Mouse (Mus musculus): ENCODE results near the gene Dock3.

Dock3 gene

DNA sequence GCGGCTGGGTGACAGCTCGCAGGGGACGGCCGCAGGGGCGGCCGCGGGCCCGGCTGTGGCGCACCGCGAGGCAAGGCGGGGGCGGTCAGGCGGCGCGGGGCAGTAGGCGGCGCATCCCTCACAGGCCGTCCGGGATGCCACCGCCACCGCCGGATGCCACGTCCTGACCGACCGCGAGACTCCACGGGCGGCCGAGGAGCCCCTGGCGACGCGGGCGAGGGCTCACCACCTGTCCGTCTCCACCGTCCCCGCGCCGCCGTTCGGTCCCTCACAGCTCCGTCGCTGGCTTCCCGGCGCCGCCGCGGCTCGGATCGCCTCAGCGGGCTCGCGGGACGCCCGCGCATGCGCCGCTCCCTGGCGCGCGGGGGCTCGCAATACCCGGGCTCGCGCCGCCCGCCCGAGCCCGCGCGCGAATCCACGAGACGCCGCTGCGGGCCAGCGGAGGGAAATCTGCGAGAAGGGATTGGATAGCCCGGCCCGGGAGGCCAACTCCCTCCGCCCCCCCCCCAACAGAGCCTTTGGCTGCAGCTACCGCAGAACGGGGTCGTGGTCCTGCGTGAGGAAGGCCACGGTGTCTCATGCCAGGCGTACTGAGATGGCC, at the start of gene Dock3:
Dock3 (minus strand) TSS at position 371 of the 601 bp plus-strand sequence.
- DNase-seq (ENCODE audit: low read depth, low spot score), result peak; percentile 43

DNA sequence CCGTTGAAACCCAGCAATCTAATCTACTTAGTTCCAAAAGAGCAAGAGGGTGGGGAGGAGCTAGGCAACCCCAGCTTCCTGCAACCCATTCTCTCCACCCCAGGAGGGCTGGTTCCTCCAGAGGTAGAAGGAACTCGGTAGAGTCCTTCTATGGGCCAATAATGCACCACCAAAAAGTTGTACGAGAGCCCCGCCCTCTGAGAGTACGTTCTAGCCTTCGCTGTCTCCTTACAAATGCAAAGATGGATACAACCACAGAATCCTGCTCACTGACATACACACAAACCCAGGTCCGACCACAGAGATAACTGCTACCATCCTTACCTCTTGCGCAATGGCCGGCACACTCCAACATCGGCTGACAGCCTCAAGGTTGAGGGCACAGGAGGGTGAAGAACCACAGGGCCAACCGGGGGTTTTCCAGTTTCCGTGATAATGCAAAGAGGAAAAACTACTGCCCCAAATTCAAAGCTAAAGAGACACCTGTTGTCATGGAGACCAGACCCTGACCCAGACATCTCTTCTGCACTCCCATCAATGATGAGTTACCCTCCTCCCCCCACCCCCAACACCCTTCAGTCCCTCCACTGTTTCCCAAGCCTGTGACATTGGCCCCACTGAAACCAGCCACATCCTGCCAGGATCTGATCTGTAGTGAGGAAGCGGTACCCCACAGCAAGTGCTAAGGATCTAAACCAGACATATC, 48.8 kb upstream of the Dock3 start:
- no peak for DNase-seq (ENCODE audit: low read depth, low spot score)

DNA sequence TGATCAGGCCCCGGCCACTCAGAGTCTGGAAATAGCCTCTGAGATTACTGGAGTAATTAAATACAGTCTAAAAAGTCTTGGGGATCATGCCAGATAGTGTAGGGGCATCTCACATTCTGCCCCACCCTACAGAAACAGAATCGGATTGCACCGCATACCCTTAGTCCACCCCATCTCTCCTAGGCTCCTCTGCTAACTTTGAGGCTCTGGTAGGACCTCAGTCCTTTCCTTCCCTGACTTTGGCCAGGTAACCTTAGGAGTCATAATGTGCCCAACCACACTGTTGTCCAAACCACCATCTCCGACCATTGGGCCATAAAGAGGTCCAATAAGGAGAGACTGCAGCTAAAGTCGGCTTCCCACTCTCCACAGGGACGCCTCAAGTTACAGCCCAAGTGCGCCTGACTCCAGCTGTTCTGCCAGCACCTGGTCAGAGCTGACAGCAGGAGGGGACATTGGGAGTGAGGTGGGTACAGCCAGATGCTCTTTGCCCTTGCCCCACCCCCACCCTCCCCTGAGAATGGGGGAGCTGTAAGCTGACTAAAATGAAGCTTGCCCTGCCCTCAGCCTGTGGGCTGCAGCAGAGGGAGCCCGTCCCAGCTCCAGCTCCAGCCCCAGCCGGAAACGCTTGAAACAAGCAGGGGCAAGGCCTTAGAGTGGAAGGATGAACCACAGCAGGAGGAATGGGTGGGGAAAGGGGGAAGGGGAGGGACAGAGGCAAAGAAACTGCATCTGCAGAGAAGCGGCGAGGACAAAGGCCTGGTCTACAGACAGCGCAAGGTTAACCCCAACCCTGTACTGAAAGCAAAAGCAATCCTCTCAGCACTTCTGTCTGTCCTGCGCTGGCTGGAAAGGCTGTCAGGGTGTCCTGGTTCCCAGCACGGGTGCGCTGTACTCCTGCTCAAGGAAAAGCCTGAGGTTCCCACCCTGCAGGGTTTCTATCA, 47.9 kb upstream of the Dock3 start:
- DNase-seq (ENCODE audit: low read depth, low spot score), result no peak

DNA sequence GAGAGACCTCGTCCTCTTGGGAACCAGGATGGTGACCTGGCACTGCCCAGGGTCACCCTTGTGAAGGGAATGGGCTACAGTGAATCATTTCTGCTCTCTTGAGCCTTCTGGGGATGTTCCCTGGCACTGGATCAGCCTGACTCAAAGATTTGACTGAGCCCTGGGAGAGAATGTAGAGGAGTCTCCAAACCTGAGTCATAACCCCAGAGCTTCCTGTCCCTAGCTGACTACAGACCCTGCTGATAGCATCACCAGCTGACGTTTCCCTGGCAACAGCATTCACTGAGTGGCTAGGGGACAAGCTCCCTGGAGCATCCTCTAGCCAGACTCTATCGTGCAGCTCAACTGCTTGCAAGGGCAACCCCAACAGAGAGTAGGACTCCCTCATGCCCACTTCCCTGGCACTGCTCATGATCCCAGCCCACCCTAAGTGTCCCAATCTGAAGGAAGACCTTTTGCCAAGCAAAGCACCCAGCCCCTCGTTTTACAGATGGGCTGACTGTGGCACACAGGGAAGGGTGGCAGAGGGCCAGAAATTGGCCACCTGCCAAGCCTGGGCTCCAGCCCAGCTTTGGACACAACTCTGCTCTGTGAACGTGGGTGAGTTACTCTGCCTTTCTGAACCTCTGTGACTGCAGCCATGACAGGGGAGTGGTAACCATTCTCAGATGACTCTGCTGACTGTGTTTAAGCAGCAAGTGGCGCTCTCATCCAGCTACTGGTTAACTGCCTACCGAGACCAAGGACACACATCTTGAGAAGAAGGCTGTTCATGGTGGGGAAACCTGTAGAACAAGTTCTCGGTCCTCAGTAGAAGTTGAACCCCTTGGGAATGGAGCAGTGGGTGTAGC, 47.0 kb upstream of the Dock3 start:
- no peak for DNase-seq (ENCODE audit: low read depth, low spot score)

DNA sequence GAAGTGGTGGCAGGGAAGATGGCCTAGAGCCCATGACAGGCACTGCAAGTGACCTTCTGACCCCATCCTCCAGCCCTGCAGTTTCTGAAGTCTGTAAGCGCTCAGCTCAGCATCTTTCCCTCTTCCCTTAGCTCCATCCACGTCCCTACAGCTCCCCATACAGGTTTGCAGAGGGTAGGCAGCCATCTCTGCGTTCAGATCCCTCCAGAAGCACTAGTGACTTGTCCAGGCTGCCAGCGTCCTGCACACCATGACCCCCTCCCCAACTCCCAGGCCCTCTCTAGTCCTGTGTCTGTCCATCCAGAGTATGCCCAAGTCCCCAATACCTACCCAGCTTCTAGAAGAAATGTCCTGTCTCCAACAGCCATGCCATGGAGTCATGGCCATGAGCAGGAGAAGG, 46.4 kb upstream of the Dock3 start:
- no peak for DNase-seq (ENCODE audit: low read depth, low spot score)

DNA sequence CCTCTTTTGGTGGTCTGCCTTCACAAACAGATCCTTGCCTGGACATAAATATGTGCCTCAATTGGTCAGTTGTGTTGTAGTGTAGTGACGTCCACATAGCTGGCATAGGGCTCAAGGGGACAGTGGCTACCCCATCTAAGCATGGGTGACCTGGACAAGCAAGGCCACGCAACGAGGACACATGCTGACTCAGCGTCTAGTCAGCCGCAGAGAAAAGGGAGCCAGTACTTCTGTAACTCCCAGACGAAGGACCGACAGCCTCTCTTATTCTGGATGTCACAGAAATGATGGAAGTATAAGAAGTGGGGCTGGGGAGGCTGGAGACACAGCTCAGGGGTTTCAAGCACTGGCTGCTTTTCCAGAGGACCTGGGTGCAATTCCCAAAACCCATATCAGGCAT, 45.9 kb upstream of the Dock3 start:
- DNase-seq (ENCODE audit: low read depth, low spot score), result no peak

DNA sequence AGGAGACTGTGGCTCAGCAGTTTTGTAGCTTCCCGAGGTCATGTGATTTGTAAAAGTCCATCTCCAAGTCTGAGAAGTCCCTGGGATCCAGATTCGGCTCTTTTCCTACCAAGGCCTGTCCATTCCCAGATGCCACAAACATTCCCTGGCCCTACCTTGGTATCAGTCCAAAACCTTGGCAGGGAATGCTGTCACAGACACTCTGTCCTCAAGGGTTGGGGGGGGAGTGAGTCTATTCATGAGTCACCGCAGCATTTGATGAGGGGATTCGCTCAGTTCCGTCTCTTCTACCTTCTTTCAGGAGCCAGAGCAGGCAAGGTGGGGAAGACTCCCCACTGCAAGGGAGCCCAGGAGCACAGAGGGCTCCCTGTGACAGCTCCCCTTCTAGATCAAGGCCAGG, 44.0 kb upstream of the Dock3 start:
- no peak for DNase-seq (ENCODE audit: low read depth, low spot score)

DNA sequence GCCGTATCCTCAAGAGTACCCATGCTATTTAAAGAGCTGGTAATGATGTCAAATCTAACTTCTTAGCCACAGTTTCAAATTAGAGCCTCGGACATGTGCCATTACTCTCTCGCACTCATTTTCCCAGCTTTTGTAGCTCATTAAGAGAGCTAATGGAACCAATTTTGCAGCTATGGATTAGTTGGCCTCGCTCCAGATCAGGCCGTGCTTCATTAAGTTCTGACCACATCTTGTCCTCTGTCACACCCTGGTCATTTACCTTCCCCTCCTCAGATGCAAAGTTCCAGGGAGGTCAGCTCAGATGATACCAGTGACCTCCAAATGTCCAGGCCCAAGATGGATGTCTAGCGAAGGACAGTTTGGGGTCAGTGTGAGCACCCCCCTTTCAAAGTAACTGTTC, 43.0 kb upstream of the Dock3 start:
- DNase-seq (ENCODE audit: low read depth, low spot score), result no peak

DNA sequence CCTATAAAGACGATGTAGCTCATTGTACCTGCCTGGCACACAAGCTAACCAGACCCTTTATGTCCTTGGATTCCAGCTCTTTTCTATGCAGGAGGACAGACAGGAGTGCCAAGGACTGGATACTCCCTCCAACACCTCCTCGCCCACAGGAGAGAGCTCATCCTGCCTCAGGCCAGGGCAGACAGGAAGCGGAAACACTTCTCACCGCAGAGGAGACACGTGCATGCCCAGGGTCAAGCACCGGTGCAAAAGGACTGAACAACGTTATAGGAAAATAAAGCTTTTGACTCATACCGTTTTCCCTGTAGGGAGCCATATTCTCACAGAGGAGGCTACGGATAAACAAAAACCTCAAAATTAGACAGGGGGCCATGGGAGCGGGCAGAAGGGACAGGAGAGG, 41.5 kb upstream of the Dock3 start:
- DNase-seq (ENCODE audit: low read depth, low spot score), result no peak

DNA sequence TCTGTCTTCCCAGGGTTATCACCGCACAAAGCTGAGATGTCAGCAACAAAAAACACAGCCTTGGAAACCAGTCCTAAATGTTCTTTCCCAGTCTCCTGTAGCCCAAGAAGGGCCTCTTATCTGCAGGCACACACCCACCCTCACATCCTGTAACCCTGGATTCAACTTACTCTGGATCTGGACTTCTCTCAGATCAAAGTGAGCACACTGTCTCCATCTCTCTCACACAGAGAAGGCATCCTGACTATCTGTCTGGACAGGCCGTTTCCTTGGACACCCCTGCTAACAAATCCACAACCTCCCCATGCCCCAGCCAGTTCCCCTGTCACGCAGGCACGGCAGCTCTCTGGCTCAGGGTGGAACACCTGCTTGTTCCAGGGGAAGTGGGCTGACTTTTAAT, 40.6 kb upstream of the Dock3 start:
- no peak for DNase-seq (ENCODE audit: low read depth, low spot score)

DNA sequence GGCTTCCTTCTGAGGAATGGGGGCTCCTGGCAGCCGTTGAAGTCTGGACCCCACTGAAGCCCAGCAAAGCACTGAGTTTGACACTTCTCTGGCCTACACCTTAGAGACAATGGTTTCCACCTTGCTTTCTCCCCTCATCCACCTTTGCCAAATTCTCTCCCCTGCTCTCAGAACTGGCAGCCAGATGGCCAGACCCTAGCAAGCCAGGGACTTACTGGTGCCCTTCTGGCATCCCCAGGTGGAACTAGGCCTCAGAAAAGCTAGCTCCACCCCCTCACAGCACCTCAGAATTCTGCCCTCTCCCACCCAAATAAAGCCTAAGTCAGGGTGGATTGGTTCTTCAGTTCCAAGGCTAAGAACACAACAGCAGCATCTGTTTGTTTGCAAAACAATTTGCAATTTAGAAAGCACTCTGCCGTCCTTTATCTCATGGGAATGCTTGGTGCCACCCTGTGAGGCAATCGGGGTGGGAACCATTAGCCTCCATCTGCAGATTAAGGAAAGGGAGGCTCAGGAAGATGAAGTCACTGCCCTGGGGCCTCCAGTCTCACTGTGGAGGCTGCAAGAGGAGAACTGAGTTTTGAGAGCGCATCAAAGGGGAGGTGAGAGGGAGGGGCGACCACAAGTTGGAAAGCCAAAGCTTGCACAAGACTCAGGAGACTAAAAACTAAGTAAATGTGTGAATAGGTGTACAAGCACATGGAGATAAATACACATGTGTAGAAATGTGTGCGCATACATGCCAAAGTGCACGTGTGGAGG, 39.6 kb upstream of the Dock3 start:
- DNase-seq (ENCODE audit: low read depth, low spot score), result no peak

DNA sequence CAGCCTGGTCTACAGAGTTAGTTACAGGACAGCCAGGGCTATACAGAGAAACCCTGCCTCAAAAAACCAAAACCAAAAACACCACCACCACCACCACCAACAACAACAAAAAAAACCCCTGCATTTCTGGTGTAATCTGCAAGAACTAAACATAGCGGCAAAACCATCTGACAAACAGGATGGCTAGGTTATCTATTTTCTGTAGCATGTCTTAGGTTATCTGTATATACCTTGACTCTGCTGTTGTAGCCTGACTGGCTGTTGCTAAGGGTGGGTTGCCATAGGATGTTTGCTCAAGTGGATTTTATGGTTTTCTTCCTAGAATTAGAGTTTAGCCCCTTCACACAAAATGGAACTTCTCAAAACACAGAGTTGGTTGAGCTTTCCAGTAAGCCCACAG, 38.1 kb upstream of the Dock3 start:
- no peak for DNase-seq (ENCODE audit: low read depth, low spot score)

DNA sequence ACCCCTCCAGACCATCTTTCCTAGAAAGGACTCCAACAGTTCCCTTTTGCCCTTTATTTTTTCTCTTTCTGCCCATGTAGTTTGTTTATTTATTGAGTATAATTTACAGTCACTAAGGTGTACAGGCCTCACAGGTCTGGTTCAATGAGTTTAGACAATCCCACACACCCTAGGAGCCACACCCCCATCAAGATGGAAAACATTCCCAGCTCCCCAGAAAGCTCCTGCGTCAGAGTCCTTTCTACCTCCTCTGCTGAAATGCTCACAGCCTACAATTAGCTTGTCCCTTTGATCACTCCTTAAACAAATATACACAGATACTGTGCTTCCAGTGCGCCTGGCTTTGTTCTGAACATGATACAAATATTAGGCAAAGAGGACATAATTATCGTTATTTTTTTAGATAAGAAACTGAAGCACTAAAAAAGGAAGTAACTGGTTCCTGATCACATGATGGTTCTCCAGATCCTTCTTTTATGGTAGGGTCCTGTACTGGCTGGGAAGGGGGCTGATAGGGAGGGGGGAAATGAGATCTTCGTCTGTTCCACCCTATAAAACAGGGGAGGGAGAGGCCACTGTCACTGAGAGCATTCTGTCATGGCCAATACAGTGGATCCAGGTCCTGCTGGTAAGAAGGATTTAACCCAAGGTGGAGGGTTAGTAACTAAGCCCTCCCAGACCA, 36.2 kb upstream of the Dock3 start:
- DNase-seq (ENCODE audit: low read depth, low spot score), result no peak

DNA sequence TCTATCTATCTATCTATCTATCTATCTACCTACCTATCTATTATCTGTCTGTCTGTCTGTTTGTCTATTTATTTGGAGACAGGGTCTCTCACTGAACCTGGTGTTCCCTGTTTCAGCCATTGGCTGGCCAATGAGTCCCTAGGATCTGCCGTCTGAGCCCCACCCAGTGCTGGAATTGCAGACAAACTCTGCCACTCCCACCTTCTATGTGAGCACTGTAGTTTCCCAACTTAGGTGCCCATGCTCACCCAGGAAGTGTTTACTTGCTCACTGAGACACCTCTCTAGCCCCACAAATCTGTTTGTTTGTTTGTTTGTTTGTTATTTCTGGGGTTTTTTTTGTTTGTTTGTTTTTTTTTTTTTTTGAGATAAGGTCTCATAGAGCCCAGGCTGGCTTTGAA, 35.3 kb upstream of the Dock3 start:
- DNase-seq (ENCODE audit: low read depth, low spot score), result no peak

DNA sequence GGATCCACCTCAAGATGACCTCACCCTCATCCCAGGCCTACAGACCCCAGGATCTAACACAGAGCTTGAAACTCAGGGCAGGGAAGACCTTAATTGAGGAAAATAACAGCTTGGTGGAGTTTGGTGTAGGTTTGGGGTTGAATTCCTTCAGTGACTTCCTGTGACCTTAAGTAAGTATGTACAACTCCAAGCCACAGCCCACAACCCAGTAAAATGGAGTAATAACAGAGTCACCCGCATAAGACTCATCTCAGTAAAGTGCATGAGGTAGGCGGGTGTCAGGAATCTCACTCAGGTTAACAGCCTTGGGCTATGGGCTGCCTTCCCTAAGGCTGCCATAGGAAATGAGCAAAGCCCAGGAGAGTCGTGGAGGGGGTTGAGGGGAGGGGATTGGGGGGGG, 33.0 kb upstream of the Dock3 start:
- no peak for DNase-seq (ENCODE audit: low read depth, low spot score)

DNA sequence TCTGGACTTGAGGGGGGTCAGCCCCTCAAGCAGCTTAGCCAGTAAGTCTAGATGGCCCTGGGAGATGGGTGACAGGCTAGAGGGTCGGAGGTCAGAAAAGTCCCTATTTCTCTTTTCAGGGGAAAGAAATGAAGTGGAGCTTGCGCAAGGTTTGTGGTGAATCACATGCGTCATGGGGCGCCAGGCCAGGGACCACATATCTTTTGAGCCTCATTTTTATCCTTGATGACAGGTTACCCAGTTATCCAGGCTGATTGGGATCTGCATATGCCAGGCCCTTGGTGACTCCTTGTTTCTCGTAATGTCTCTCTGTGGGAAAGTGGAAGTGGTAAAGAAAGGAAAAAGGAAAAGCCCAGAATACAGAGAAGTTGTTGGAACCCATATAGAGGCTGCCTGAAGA, 32.2 kb upstream of the Dock3 start:
- DNase-seq (ENCODE audit: low read depth, low spot score), result no peak

DNA sequence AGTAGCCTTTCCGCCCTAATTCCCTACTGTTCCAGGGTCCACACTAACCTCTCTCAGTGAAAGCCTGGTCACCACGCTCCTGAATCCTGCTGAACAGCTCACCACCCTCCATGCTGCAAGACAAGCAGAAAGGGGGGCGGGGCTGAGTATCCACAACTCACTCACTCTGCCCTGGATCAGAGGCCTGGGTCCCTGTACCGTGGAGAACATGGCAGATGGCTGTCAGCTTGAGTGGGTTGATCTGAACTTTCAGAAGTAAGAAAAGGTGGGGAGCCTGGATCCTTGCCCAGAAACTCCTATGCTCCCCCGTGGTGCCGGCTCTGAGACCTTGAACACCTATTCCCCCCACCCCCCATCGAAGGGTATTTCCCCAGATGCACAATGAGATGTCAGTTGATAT, 30.7 kb upstream of the Dock3 start:
- DNase-seq (ENCODE audit: low read depth, low spot score), result no peak

DNA sequence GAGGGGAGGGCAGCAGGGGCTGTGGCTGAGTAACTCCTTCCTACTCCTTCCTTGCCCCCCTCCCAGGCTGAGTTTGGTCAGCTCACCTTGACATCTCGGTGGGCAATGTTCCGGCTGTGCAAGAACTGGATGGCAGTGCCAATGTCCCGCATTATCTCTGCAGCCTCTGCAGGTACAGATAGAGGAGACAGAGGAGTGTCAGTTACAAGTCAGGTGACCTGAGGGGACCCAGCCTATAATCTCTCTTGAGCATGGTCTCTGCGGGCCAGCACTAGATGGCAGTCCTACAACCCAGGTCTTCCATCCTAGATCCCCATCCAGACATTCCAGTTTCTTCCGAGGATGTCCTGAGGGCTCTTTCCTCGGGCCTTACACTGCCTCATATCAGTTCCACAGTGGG, 30.1 kb upstream of the Dock3 start:
- DNase-seq (ENCODE audit: low read depth, low spot score), result no peak

DNA sequence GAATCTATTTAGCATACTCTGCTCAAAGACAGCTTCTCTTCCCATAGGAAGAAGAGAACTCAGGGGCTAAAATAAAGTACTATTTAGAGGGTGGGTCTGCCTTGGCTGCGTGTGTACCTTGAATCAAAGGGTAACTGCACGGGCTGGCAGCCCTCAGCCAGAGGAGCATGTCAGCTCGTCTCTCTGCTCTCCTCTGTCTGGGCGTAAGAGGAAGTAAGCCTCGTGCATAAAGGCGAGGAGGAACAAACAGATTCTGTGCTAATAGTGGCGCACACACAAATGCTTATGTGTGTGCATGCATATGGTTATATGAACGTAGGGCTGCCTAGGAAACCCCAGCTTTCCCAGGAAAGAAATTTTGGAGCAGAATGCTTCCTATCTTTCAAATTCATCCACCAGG, 29.1 kb upstream of the Dock3 start:
- no peak for DNase-seq (ENCODE audit: low read depth, low spot score)

DNA sequence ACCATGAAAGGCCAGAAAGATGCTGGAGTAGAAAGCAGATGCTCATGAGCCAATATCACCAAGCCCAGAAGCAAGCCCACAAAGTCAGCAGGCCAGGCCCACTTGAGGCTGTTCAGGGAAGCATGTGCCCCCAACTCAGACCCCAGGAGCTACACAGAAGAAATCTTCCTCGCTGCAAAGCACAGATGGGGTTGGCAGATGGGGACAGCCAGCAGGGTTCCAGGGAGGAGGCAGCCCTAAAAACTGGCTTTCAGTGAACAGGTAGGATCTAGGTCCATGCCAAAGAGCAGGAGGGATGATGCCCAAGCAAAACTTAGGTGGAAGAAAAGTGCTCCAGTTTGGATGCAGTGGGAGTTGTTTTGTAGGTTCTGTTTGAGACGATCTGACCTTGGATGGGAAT, 28.7 kb upstream of the Dock3 start:
- no peak for DNase-seq (ENCODE audit: low read depth, low spot score)
